ENCODE assay signal across 9 mouse cellular contexts in the genomic region with DNA sequence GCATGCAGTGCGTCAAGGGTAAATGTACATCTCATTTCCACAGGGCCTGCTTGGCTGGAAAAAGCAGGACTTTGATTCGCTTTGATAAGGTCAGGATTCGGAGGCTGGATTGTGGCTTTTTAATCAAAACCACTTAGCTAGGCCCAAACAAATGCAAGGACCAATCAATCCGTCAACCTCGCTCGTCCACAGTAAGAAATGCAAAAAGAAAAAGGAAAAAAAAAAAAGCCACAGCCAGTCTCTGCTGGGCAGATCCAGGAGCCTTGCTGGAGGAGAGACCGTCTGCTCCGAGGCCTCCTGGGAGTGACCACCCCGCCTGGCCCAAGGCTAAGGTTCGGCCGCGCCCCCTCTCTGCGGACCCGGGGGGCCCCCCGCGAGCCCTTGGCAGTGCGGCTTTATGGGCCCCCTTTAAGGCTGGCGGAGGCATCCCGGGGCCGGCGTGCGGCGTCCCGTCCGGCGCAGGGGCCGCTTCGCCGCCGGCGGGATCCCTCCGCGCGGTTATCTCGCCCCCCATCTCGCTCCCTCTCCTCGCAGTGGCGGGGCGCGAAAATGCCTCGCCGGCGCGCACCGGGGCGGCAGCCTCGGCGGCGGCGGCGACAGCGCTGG. TPM values are rescaled to one million over a fixed set of nuclear protein-coding genes. Genes with fewer than 3 reads are reported as not detected.
A peak's percentile ranks its signal among the peaks of the same experiment; 100 is the strongest.
DNase-seq lines count a peak whose midpoint lies in the region; ATAC-seq and TF ChIP-seq lines count a peak whose summit lies in the region.
"Had no signal": no experiment of that assay in that cellular context is flagged by ENCODE, and none has a peak within 500 bp of the region (broad histone marks: within the 10 kb centered on the region; RNA-seq: fewer than 3 reads in every experiment).

A gene (plus strand): TSS at position 223 of the 606 bp plus-strand sequence.

- peaks cover 12% of the 10 kb centered on the region for H3K4me1 ChIP-seq in heart, embryonic 10.5 days
- H3K4me1 ChIP-seq in heart, embryonic 15.5 days (replicated peaks), result peaks cover 14% of the 10 kb centered on the region
- 0 out of 2 replicates have a peak, but pooled peaks cover 3% of the 10 kb centered on the region for H3K4me1 ChIP-seq in olfactory bulb, adult 2 months (ENCODE audit: control insufficient read depth, insufficient read depth, low read length)

- H3K9ac ChIP-seq in heart, embryonic 15.5 days, result peak within 1 kb of the TSS; percentile 46

- DNase-seq in heart, embryonic 10.5 days (ENCODE audit: low spot score), result no peak
- DNase-seq in heart, postnatal 36 days, result no peak
- DNase-seq in adrenal gland, postnatal 36 days, result peak; percentile 87 to 93
- DNase-seq in kidney, postnatal 4 days, result peak; percentile 92 to 95
- no peak for DNase-seq in left cerebral cortex, adult 8-10 months (ENCODE audit: low spot score in 2 of 2)
- DNase-seq in left cerebral cortex, postnatal 25 days (ENCODE audit: low spot score in 2 of 2), result no peak

- no peak for TF ChIP-seq POLR2A in olfactory bulb, adult 2 months (IDR thresholded peaks at IDR 0.05; ENCODE audit: insufficient read depth, low read depth, low read length)

- no peak for TF ChIP-seq CTCF in olfactory bulb, adult 2 months (IDR thresholded peaks at IDR 0.05; ENCODE audit: insufficient read depth, low read depth, low read length)

- peak within 1 kb of the TSS; percentile 52 for H3K27ac ChIP-seq in heart, embryonic 10.5 days
- no peak within 1 kb of the TSS for H3K27ac ChIP-seq in heart, embryonic 15.5 days
- no peak within 1 kb of the TSS for H3K27ac ChIP-seq in olfactory bulb, adult 2 months (ENCODE audit: insufficient read depth, low read depth, low read length)

- peak within 1 kb of the TSS; percentile 59 for H3K4me3 ChIP-seq in heart, embryonic 10.5 days
- H3K4me3 ChIP-seq in heart, embryonic 15.5 days, result peak within 1 kb of the TSS; percentile 53
- peak within 1 kb of the TSS; percentile 13; the same call in 1 of the 2 replicates for H3K4me3 ChIP-seq in olfactory bulb, adult 2 months (ENCODE audit: insufficient read depth, low read depth, low read length)

- no peaks in the 10 kb centered on the region for H3K36me3 ChIP-seq in heart, embryonic 10.5 days
- no peaks in the 10 kb centered on the region for H3K36me3 ChIP-seq in heart, embryonic 15.5 days

- H3K9me3 ChIP-seq in heart, embryonic 10.5 days, result no peaks in the 10 kb centered on the region
- H3K9me3 ChIP-seq in heart, embryonic 15.5 days (replicated peaks), result no peaks in the 10 kb centered on the region

- no peak for ATAC-seq in heart, embryonic 15.5 days (replicated peaks; ENCODE audit: insufficient number of reproducible peaks, insufficient read depth, low FRiP score, low read depth)

- peaks cover 99% of the 10 kb centered on the region for H3K27me3 ChIP-seq in heart, embryonic 10.5 days (ENCODE audit: insufficient read depth, poor library complexity, severe bottlenecking)
- H3K27me3 ChIP-seq in heart, embryonic 15.5 days, result peaks cover 98% of the 10 kb centered on the region

- H3K4me2 ChIP-seq in heart, embryonic 15.5 days, result peak within 1 kb of the TSS; percentile 90

- intact Hi-C loops in heart, postnatal 36 days (cut with DNase I), result loop anchor here (5.0 to 10.0 kb wide), 4 partner anchors 258 to 1080 kb away; no protein-coding TSS in a partner anchor
- intact Hi-C loops in left cerebral cortex, postnatal 25 days (cut with DNase I), result loop anchor here (5.0 kb wide), 6 partner anchors 47 to 718 kb away; a partner anchor contains a TSS

- WGBS in heart, embryonic 10.5 days, result under 1% methylated on average over 34 of the region's 52 CpGs
- under 1% methylated on average over 40 of the region's 52 CpGs for WGBS in heart, embryonic 15.5 days
- 2% methylated on average over 48 of the region's 52 CpGs for WGBS in olfactory bulb, adult 2 months

RNA-seq across cellular contexts. Expression of the gene that starts here (rescaled TPM):
- 0.09 and 1.3 TPM in 2 replicates for polyA plus RNA-seq in heart, embryonic 10.5 days (2016; fragmentation: Nextera tagmentation; extraction: Ambion mirVana)
- 1 to 10 TPM; 1.1 to 1.3 TPM for total RNA-seq in heart, postnatal 36 days (2021)
- 10 to 100 TPM; 23.9 to 35.9 TPM for total RNA-seq in adrenal gland, postnatal 36 days (2021)
- 0.24 and 0.56 TPM in 2 replicates for polyA plus RNA-seq in heart, embryonic 15.5 days (2015; fragmentation: Nextera tagmentation; extraction: Ambion mirVana)
- polyA plus RNA-seq in olfactory bulb, adult 2 months (2012; ENCODE audit: insufficient read depth, insufficient read length, low replicate concordance, missing spikeins), result not detected in 2 replicates
- total RNA-seq in left cerebral cortex, adult 8-10 months (2022), result not detected
- total RNA-seq in left cerebral cortex, postnatal 25 days (2021), result under 1 TPM in 1 of 2 experiments, not detected in 1; 0.14 TPM
- polyA plus RNA-seq: C2C12 had no signal

Comparison
In these comparisons a context has a peak if more than half of its experiments do, and no peak if none do; other contexts are left out.
1. RNA of the gene that starts here (total RNA-seq): 23.9 to 35.9 TPM in adrenal gland, postnatal 36 days; 1.1 to 1.3 TPM in heart, postnatal 36 days, 0.14 TPM in left cerebral cortex, postnatal 25 days and not detected in left cerebral cortex, adult 8-10 months; every median in the first group is over 10 times any median in the second.
2. DNase-seq: peak in adrenal gland, postnatal 36 days (2 of 2) and kidney, postnatal 4 days (2 of 2); none in heart, embryonic 10.5 days (single experiment), heart, postnatal 36 days (0 of 2), left cerebral cortex, adult 8-10 months (0 of 2) and left cerebral cortex, postnatal 25 days (0 of 2).
3. Peak in every context shown above with its lines, with median percentiles within 50 percentile points of each other: H3K4me3 ChIP-seq.